Mouse (Mus musculus) CD4-positive, CD25-positive, alpha-beta regulatory T cell, adult 4 months (primary cell): ENCODE results near the gene Dbn1. TPM values are rescaled to one million over a fixed set of nuclear protein-coding genes. Genes with fewer than 3 reads are reported as not detected.

ENCODE experiments used
- ATAC-seq: one replicate; pipeline ENCODE4 v1.8.0; 2017
- polyA plus RNA-seq, 2 experiments: library from polyadenylated mRNA; unstranded; fragments of 100-300 nt; shearing (Covaris generic); gene quantifications; one replicate each; pipeline ENCODE4 v1.2.1; 2017

The Dbn1 gene
- polyA plus RNA-seq, 2 experiments from 2014 or later: not detected

DNA sequence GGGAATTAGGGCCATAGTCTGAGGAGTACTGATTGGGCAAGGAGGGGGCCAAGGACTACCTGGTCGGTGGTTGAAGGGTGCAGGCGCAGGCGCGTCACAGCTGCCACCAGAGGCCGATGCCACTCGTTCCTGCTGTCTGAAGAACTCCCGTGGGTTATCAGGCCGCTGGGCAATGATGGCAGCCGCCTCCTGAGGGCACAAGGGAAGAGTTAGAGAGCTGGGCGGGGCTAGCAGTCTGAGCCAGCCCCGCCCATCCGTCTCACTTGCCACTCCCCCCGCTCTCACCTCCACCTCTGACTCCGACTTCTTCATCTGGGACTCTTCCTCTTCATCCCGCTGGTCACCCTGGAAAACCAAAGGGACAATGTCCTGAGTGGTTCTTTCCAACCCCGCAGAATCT, 10.4 kb downstream of the Dbn1 start:
- no peak for ATAC-seq

- ATAC-seq: no peak
Observed at GRCm38 (mm10) chr13:55476256-55476655, 11.7 kb downstream of the Dbn1 start.

DNA sequence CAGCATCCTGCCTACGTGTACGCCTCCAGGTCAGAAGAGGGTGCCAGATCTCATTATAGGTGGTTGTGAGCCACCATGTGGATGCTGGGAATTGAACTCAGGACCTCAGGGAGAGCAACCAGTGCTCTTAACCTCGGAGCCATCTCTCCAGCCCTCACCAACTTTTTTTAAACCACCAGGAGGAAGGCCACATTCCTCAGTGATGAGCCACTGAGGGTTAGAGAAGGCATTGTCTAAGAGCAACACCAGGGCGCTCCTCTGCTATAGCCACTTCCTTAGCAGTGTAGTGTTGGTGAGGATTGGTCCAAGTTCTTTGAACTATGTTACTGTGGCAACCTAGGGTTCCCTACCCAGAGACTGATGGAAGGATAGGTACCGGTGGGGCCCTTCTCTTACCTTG, 12.2 kb downstream of the Dbn1 start:
- ATAC-seq: no peak

GRCm38 (mm10) chr13:55474621-55475069, 13.3 kb downstream of the Dbn1 start:
- ATAC-seq: no peak

DNA sequence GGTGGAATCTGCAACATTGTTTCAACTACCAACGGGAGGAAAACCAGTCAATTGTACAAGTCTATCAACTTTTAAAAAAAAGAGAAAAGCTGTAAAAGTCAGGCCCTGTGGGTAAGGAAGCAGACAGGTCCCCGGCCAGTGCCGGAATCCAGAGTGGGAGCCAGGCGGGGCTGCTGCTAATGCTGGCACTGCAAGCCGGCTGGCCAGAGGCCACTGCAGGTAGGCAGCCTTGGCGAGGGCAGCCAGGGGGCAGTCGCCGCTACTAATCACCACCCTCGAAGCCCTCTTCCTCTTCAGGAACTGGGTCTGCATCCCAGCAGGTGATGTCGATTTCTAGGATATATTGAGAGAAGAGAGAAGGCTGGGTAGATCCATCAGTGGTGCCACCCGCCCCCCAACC, 13.9 kb downstream of the Dbn1 start:
- ATAC-seq: no peak

- ATAC-seq: no peak
Observed at GRCm38 (mm10) chr13:55473076-55473831, 14.7 kb downstream of the Dbn1 start.

DNA sequence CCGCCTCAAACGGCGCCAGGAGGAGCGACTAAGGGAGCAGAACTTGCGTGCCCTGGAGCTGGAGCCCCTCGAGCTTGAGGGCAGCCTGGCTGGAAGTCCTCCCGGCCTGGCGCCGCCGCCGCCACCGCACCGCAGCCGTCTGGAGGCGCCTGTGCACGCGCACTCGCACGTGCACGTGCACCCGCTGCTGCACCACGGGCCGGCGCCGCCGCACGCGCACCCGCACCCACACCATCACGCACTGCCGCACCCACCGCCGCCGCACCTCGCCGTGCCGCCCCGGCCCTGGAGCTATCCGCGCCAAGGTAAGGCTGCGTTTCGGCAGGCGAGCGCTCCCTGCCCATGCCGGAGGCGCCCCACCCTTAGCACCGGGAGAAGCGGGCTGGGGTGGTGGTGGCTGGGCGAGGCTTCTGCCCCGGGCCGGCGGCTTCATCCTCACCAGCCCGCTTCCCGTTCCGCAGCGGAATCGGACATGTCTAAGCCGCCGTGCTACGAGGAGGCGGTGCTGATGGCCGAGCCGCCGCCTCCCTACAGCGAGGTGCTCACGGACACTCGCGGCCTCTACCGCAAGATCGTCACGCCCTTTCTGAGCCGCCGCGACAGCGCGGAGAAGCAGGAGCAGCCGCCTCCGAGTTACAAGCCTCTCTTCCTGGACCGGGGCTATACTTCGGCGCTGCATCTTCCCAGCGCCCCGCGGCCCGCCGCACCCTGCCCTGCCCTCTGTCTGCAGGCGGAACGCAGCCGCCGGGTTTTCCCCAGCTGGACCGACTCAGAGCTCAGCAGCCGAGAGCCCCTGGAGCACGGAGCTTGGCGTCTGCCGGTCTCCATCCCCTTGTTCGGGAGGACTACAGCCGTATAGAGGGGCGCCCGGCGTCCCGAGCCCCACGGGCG, 15.5 kb downstream of the Dbn1 start:
- peak; percentile 32 for ATAC-seq

GRCm38 (mm10) chr13:55471819-55472131, 16.1 kb downstream of the Dbn1 start:
- peak; percentile 12 for ATAC-seq

GRCm38 (mm10) chr13:55471156-55471818, 16.6 kb downstream of the Dbn1 start:
- peak; percentile 71 for ATAC-seq

- ATAC-seq: no peak
Observed at GRCm38 (mm10) chr13:55470372-55470771, 17.5 kb downstream of the Dbn1 start.

GRCm38 (mm10) chr13:55468851-55469560, 18.9 kb downstream of the Dbn1 start:
- no peak for ATAC-seq

DNA sequence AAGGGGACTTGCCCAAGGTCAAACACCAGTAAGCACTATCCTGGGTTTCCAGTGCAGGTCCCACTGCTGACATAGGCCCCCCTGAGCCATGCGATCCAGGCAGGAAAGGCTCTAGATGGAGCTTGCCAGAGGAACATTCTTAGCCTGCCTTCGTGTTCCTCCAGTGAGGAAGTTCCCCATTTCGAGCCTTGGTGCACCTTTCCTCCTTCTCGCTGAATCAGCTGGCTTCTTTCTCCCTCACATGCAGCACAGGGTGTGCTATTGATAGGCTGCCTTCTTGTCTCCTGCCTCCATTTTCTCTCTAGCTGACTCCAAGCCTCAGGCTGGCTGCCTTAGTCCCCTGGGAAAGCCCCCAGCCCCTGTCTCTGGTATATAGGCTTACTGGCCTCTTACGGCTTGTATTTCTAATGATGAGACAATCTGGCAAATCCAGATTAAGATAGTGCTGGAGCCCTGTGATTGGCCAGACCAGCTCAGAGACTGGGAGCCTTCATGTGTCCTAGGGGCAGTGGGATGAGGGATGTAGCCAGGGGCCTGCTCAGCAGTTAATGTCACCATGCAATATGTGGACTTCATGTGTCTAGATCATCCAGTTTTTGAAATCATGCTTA, 22.0 kb downstream of the Dbn1 start:
- ATAC-seq: no peak

- ATAC-seq: no peak
Observed at GRCm38 (mm10) chr13:55465184-55465583, 22.7 kb downstream of the Dbn1 start.

GRCm38 (mm10) chr13:55464027-55464884, 23.7 kb downstream of the Dbn1 start, which contains the start of gene Prr7:
Gene Prr7 (plus strand): TSS chr13:55464267.
- peak; percentile 73 for ATAC-seq

DNA sequence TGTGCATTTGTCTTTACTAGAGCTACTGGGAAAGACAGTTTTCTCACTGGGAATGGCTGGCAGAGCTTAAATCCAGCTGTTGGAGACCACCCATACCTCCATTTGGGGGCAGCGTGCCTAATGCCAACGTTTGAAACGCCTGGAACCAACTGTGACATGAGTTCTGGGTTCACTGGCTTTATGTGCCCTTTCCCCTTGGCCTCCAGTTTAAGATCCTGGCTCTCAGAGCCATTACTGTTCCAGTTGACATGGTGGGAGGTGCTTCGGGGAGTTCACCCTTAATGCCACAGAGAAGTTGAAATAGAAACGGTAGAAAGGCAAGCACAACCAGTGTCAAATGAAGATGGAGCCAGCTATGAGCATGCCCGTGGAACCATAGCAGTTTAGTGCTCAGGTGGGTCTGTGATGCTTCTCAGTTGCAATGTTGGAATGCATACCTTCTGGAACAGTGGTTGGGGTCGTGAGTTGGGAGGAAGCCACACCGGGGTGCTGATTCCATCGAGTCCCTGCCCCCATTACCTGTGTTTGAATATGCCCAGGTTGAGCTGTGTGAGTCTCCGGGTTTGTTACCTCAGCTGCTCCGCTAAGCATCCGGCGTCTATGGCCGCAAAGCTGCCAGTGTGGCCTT, 24.4 kb downstream of the Dbn1 start:
- ATAC-seq: peak; percentile 19

- peak; percentile 8 for ATAC-seq
Observed at GRCm38 (mm10) chr13:55462965-55463364, 24.9 kb downstream of the Dbn1 start.

GRCm38 (mm10) chr13:55451785-55452549, 35.9 kb downstream of the Dbn1 start:
- no peak for ATAC-seq

DNA sequence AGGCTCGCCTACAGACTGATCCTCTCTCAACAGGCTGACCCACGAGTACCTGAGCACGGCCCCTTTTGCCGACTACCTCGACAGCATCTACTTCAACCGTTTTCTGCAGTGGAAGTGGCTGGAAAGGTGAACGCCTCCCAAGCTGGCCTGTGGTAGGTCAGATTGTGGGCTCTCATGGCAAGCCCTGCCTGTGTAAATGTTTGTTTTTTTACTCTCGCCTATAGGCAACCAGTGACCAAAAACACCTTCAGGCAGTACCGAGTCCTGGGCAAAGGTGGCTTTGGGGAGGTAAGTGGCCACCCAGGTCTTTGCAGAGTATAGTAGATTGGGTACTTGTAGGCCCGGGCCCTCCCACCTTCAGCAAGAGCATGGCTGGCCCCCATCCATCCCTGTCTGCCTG, 36.6 kb downstream of the Dbn1 start:
- no peak for ATAC-seq

- no peak for ATAC-seq
Observed at GRCm38 (mm10) chr13:55450511-55450980, 37.4 kb downstream of the Dbn1 start.
